Mouse (Mus musculus): ENCODE results near the gene Idua. TPM values are rescaled to one million over a fixed set of nuclear protein-coding genes. Genes with fewer than 3 reads are reported as not detected.
"Not testable (repeated sequence)": the region's sequence is repeated elsewhere in the genome, so short reads cannot be mapped to it uniquely, and the experiment has no call there.

The Idua gene
- 11.9 and 12.7 TPM in 2 replicates for polyA plus RNA-seq (2014; fragmentation: Nextera tagmentation; extraction: Ambion mirVana)

GRCm38 (mm10) chr5:108659698-108660631 lies at the start of gene Idua:
Idua (plus strand) TSS chr5:108660331.
- no peaks in the 10 kb centered on the region for H3K9me3 ChIP-seq (ENCODE audit: control insufficient read depth, low read length)
- H3K9ac ChIP-seq (replicated peaks; ENCODE audit: low read length): peak within 1 kb of the TSS; percentile 97
- H3K36me3 ChIP-seq (ENCODE audit: control insufficient read depth, insufficient read depth, low read length): peaks cover 32% of the 10 kb centered on the region
- no peak for DNase-seq
- peak; percentile 57 for ATAC-seq (ENCODE audit: low FRiP score, low TSS enrichment)
- H3K4me1 ChIP-seq (ENCODE audit: control insufficient read depth, insufficient read depth, low read length): peaks cover 20% of the 10 kb centered on the region
- H3K27me3 ChIP-seq (ENCODE audit: control insufficient read depth, insufficient read depth, low read length): no peaks in the 10 kb centered on the region
- no peak within 1 kb of the TSS; the same call in 1 of the 2 replicates for H3K27ac ChIP-seq (replicated peaks; ENCODE audit: low read depth, low read length)
- WGBS: 10% methylated on average over 24 of the region's 24 CpGs
- H3K4me3 ChIP-seq (replicated peaks; ENCODE audit: low read depth, low read length): peak within 1 kb of the TSS; percentile 92
- peak within 1 kb of the TSS; percentile 69 for H3K4me2 ChIP-seq (ENCODE audit: low read length)

- Histone ChIP-seq H3K27me3 (ENCODE audit: control insufficient read depth, insufficient read depth, low read length) (no peaks in the 10 kb centered on the region), H3K27ac (replicated peaks; ENCODE audit: low read depth, low read length) (no peak overlapping the region), H3K4me2 (ENCODE audit: low read length) (no peak overlapping the region), H3K9me3 (ENCODE audit: control insufficient read depth, low read length) (no peaks in the 10 kb centered on the region), H3K4me3 (replicated peaks; ENCODE audit: low read depth, low read length) (no peak overlapping the region), H3K4me1 (ENCODE audit: control insufficient read depth, insufficient read depth, low read length) (no peaks in the 10 kb centered on the region), H3K9ac (replicated peaks; ENCODE audit: low read length) (no peak overlapping the region), H3K36me3 (ENCODE audit: control insufficient read depth, insufficient read depth, low read length) (peaks cover 97% of the 10 kb centered on the region)
- WGBS: 100% methylated on average over 1 of the region's 1 CpGs
- DNase-seq (no peak), ATAC-seq (ENCODE audit: low FRiP score, low TSS enrichment) (no peak)
Observed at GRCm38 (mm10) chr5:108610426-108610825, 49.7 kb upstream of the Idua start.

- peaks cover 66% of the 10 kb centered on the region for H3K36me3 ChIP-seq (ENCODE audit: control insufficient read depth, insufficient read depth, low read length)
- H3K27me3 ChIP-seq (ENCODE audit: control insufficient read depth, insufficient read depth, low read length): no peaks in the 10 kb centered on the region
- H3K4me2 ChIP-seq (ENCODE audit: low read length): no peak overlapping the region
- no peaks in the 10 kb centered on the region for H3K9me3 ChIP-seq (ENCODE audit: control insufficient read depth, low read length)
- no peaks in the 10 kb centered on the region for H3K4me1 ChIP-seq (ENCODE audit: control insufficient read depth, insufficient read depth, low read length)
- H3K9ac ChIP-seq (replicated peaks; ENCODE audit: low read length): no peak overlapping the region
- no peak overlapping the region for H3K27ac ChIP-seq (replicated peaks; ENCODE audit: low read depth, low read length)
- no peak overlapping the region for H3K4me3 ChIP-seq (replicated peaks; ENCODE audit: low read depth, low read length)
- DNase-seq (no peak), ATAC-seq (ENCODE audit: low FRiP score, low TSS enrichment) (no peak)
- WGBS: 81% methylated on average over 2 of the region's 2 CpGs
Observed at GRCm38 (mm10) chr5:108621870-108622269, 38.3 kb upstream of the Idua start.

- H3K4me2 ChIP-seq (ENCODE audit: low read length): no peak overlapping the region
- no peak overlapping the region for H3K4me3 ChIP-seq (replicated peaks; ENCODE audit: low read depth, low read length)
- no peak overlapping the region for H3K27ac ChIP-seq (replicated peaks; ENCODE audit: low read depth, low read length)
- no peaks in the 10 kb centered on the region for H3K27me3 ChIP-seq (ENCODE audit: control insufficient read depth, insufficient read depth, low read length)
- peaks cover 16% of the 10 kb centered on the region for H3K4me1 ChIP-seq (ENCODE audit: control insufficient read depth, insufficient read depth, low read length)
- no peak for ATAC-seq (ENCODE audit: low FRiP score, low TSS enrichment)
- H3K9me3 ChIP-seq (ENCODE audit: control insufficient read depth, low read length): no peaks in the 10 kb centered on the region
- H3K36me3 ChIP-seq (ENCODE audit: control insufficient read depth, insufficient read depth, low read length): peaks cover 34% of the 10 kb centered on the region
- WGBS: 83% methylated on average over 4 of the region's 4 CpGs
- H3K9ac ChIP-seq (replicated peaks; ENCODE audit: low read length): no peak overlapping the region
- DNase-seq: no peak
Observed at GRCm38 (mm10) chr5:108626050-108626660, 34.0 kb upstream of the Idua start.

GRCm38 (mm10) chr5:108628891-108629633 lies 31.1 kb upstream of the Idua start:
- Histone ChIP-seq H3K9ac (replicated peaks; ENCODE audit: low read length) (peak overlapping the region; percentile 95), H3K4me2 (ENCODE audit: low read length) (peak overlapping the region; percentile 95), H3K36me3 (ENCODE audit: control insufficient read depth, insufficient read depth, low read length) (peaks cover 8% of the 10 kb centered on the region), H3K27ac (replicated peaks; ENCODE audit: low read depth, low read length) (peak overlapping the region; percentile 90), H3K9me3 (ENCODE audit: control insufficient read depth, low read length) (no peaks in the 10 kb centered on the region), H3K4me3 (replicated peaks; ENCODE audit: low read depth, low read length) (peak overlapping the region; percentile 95), H3K27me3 (ENCODE audit: control insufficient read depth, insufficient read depth, low read length) (no peaks in the 10 kb centered on the region), H3K4me1 (ENCODE audit: control insufficient read depth, insufficient read depth, low read length) (peaks cover 16% of the 10 kb centered on the region)
- ATAC-seq (ENCODE audit: low FRiP score, low TSS enrichment) (peak; percentile 83), DNase-seq (no peak)
- 2% methylated on average over 32 of the region's 32 CpGs for WGBS

- ATAC-seq (ENCODE audit: low FRiP score, low TSS enrichment) (peak; percentile 96), DNase-seq (peak; percentile 98)
- 1% methylated on average over 58 of the region's 58 CpGs for WGBS
- no peaks in the 10 kb centered on the region for H3K9me3 ChIP-seq (ENCODE audit: control insufficient read depth, low read length)
- no peaks in the 10 kb centered on the region; the same call in 1 of the 2 replicates for H3K36me3 ChIP-seq (ENCODE audit: control insufficient read depth, insufficient read depth, low read length)
- peaks cover 16% of the 10 kb centered on the region for H3K4me1 ChIP-seq (ENCODE audit: control insufficient read depth, insufficient read depth, low read length)
- peak within 1 kb of the TSS; percentile 95 for H3K4me2 ChIP-seq (ENCODE audit: low read length)
- no peaks in the 10 kb centered on the region for H3K27me3 ChIP-seq (ENCODE audit: control insufficient read depth, insufficient read depth, low read length)
- H3K4me3 ChIP-seq (replicated peaks; ENCODE audit: low read depth, low read length): peak within 1 kb of the TSS; percentile 95
- H3K9ac ChIP-seq (replicated peaks; ENCODE audit: low read length): peak within 1 kb of the TSS; percentile 95
- H3K27ac ChIP-seq (replicated peaks; ENCODE audit: low read depth, low read length): peak within 1 kb of the TSS; percentile 90
Observed at GRCm38 (mm10) chr5:108629634-108630483, 30.3 kb upstream of the Idua start, which contains the start of the genes Gak and Tmem175. Gak (minus strand) TSS chr5:108629755. Tmem175 (plus strand) TSS chr5:108629770.

- Histone ChIP-seq H3K4me1 (ENCODE audit: control insufficient read depth, insufficient read depth, low read length) (peaks cover 9% of the 10 kb centered on the region), H3K4me3 (replicated peaks; ENCODE audit: low read depth, low read length) (no peak overlapping the region), H3K9me3 (ENCODE audit: control insufficient read depth, low read length) (no peaks in the 10 kb centered on the region), H3K9ac (replicated peaks; ENCODE audit: low read length) (no peak overlapping the region), H3K36me3 (ENCODE audit: control insufficient read depth, insufficient read depth, low read length) (0 out of 2 replicates have a peak, but pooled peaks cover 4% of the 10 kb centered on the region), H3K27me3 (ENCODE audit: control insufficient read depth, insufficient read depth, low read length) (no peaks in the 10 kb centered on the region), H3K27ac (replicated peaks; ENCODE audit: low read depth, low read length) (no peak overlapping the region), H3K4me2 (ENCODE audit: low read length) (no peak overlapping the region)
- no peak for ATAC-seq (ENCODE audit: low FRiP score, low TSS enrichment)
- DNase-seq: no peak
- 85% methylated on average over 4 of the region's 4 CpGs for WGBS
Observed at GRCm38 (mm10) chr5:108633676-108634075, 26.5 kb upstream of the Idua start.

- H3K27me3 ChIP-seq (ENCODE audit: control insufficient read depth, insufficient read depth, low read length); H3K4me1 ChIP-seq (ENCODE audit: control insufficient read depth, insufficient read depth, low read length); DNase-seq; H3K9me3 ChIP-seq (ENCODE audit: control insufficient read depth, low read length); H3K9ac ChIP-seq (replicated peaks; ENCODE audit: low read length); H3K4me2 ChIP-seq (ENCODE audit: low read length); H3K27ac ChIP-seq (replicated peaks; ENCODE audit: low read depth, low read length); H3K4me3 ChIP-seq (replicated peaks; ENCODE audit: low read depth, low read length); H3K36me3 ChIP-seq (ENCODE audit: control insufficient read depth, insufficient read depth, low read length); ATAC-seq (ENCODE audit: low FRiP score, low TSS enrichment): not testable (repeated sequence)
- WGBS: 82% methylated on average over 2 of the region's 3 CpGs
Observed at GRCm38 (mm10) chr5:108634088-108634487, 26.0 kb upstream of the Idua start.

Data from midbrain, embryonic 14.5 days (tissue).